Mouse (Mus musculus): ENCODE results near the gene Gcgr.

- TF ChIP-seq CTCF (IDR thresholded peaks at IDR 0.05; ENCODE audit: insufficient read depth, low read depth, low read length), result no peak
- no peak for TF ChIP-seq POLR2A (IDR thresholded peaks at IDR 0.05; ENCODE audit: insufficient read depth, low read depth, low read length)
Observed at GRCm38 (mm10) chr11:120575046-120575445, 44.5 kb downstream of the Gcgr start.

All from olfactory bulb, adult 2 months (tissue).